Mouse (Mus musculus) lung, postnatal 4 days (tissue): ENCODE results near the gene Eif5.

Experiments used
- DNase-seq, 2 experiments: peaks; one replicate each; pipeline ENCODE4 v3.0.0; 2021

Eif5 gene

GRCm38 (mm10) chr12:111572406-111572805 lies 34.6 kb downstream of the Eif5 start:
- DNase-seq: no peak

- DNase-seq: no peak
Observed at GRCm38 (mm10) chr12:111573315-111573714, 35.5 kb downstream of the Eif5 start.

- DNase-seq: peak; percentile 98 to 99
Observed at GRCm38 (mm10) chr12:111574074-111574886, 36.5 kb downstream of the Eif5 start, which contains the start of gene Mark3. Gene Mark3 (plus strand): TSS chr12:111574523.

- DNase-seq: peak; percentile 47 to 50
Observed at GRCm38 (mm10) chr12:111574887-111575838, 37.3 kb downstream of the Eif5 start.

GRCm38 (mm10) chr12:111583058-111583457 lies 45.2 kb downstream of the Eif5 start:
- DNase-seq: no peak

- DNase-seq: no peak
Observed at GRCm38 (mm10) chr12:111584401-111584800, 46.6 kb downstream of the Eif5 start.

GRCm38 (mm10) chr12:111587252-111587651 lies 49.4 kb downstream of the Eif5 start:
- DNase-seq: no peak

GRCm38 (mm10) chr12:111592407-111593021 lies 54.7 kb downstream of the Eif5 start:
- peak in 1 of 2 experiments; percentile 32 for DNase-seq

- DNase-seq: no peak
Observed at GRCm38 (mm10) chr12:111593775-111594174, 56.0 kb downstream of the Eif5 start.
